Mouse (Mus musculus): Measurements from ENCODE around the gene Mrgprf. TPM values are rescaled to one million over a fixed set of nuclear protein-coding genes. Genes with fewer than 3 reads are reported as not detected.

The Mrgprf gene
- total and polyA plus RNA-seq, 2 experiments from 2014 or later = 3.4 to 4.4 TPM

DNA sequence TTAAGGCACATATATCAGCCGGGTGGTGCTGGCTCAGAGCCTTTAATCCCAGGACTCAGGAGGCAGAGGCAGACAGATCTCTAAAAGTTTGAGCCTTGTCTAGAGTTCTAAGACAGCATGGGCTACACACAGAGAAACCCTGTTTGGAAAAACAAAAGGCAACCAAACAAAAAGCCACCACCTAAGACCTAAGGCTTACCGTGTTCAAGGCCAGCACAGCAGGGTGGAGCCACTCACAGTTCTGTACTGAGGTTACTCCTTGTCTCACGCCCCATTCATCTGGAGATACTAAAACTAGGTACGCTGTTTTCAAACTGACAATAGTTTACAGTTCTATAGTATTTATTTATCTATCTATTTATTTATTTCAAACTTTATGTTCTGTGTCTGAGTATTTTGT, 15.2 kb upstream of the Mrgprf start:
- Histone ChIP-seq H3K36me3 (ENCODE audit: insufficient read depth) (no peaks in the 10 kb centered on the region), H3K4me2 (ENCODE audit: low read depth) (no peak overlapping the region), H3K27me3 (ENCODE audit: insufficient read depth, low read length) (no peaks in the 10 kb centered on the region), H3K27ac (ENCODE audit: low read depth, low read length) (no peak overlapping the region), H3K9ac (no peak overlapping the region), H3K9me3 (ENCODE audit: low read length) (no peaks in the 10 kb centered on the region), H3K4me1 (ENCODE audit: insufficient read depth) (peaks cover 5% of the 10 kb centered on the region; the same call in 1 of the 2 replicates), H3K4me3 (ENCODE audit: low read depth, low read length) (no peak overlapping the region)
- ATAC-seq (no peak), DNase-seq (no peak)
- 72% methylated on average over 4 of the region's 4 CpGs for WGBS
- no peak for TF ChIP-seq CTCF (IDR thresholded peaks at IDR 0.05; ENCODE audit: low read depth)

DNA sequence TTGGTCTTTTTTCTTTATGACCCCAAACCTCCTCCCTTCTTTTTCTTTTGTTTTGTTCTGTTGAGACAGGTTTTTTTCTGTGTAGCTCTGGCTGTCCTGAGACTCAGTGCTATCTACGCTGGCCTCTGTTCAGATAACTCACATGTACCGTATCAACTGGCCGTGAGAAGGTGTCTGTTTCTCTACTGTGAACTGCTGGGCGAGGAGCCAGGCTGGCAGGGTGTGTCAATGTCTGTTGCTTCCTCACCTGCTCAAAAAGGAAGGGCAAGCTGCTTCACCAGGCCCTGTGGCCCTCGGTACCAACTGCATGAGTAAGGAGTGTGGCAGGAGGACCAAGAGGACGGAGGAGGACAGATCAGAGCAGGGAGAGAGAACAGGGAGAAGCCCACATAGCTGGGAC, 13.2 kb upstream of the Mrgprf start:
- 79% methylated on average over 6 of the region's 6 CpGs for WGBS
- Histone ChIP-seq H3K4me2 (ENCODE audit: low read depth) (no peak overlapping the region), H3K4me3 (ENCODE audit: low read depth, low read length) (no peak overlapping the region), H3K9ac (no peak overlapping the region), H3K27ac (ENCODE audit: low read depth, low read length) (no peak overlapping the region), H3K9me3 (ENCODE audit: low read length) (no peaks in the 10 kb centered on the region), H3K27me3 (ENCODE audit: insufficient read depth, low read length) (no peaks in the 10 kb centered on the region), H3K36me3 (ENCODE audit: insufficient read depth) (no peaks in the 10 kb centered on the region), H3K4me1 (ENCODE audit: insufficient read depth) (peaks cover 5% of the 10 kb centered on the region; the same call in 1 of the 2 replicates)
- DNase-seq (no peak), ATAC-seq (no peak)
- no peak for TF ChIP-seq CTCF (IDR thresholded peaks at IDR 0.05; ENCODE audit: low read depth)

DNA sequence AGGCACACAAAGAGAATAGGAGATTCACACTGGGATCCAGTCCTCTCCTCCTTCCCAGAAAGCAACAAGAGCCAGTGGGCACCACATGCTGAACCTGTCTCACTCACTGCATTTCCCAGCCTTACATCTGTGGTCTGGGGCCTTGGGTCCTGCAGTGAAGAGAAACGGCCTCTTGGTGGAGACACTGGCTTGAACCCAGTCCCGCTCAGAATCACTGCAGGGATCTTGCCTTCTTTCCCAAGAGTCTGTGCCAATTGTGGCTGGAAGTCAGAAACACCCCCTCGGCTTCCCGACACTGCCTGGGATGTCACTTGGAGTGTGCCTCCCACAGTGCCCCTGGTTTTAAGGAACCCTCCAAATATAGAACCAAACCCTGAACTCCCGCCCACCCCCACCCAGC, 11.3 kb upstream of the Mrgprf start:
- Histone ChIP-seq H3K4me3 (ENCODE audit: low read depth, low read length) (no peak overlapping the region), H3K4me2 (ENCODE audit: low read depth) (no peak overlapping the region), H3K36me3 (ENCODE audit: insufficient read depth) (no peaks in the 10 kb centered on the region), H3K4me1 (ENCODE audit: insufficient read depth) (no peaks in the 10 kb centered on the region), H3K9ac (no peak overlapping the region), H3K9me3 (ENCODE audit: low read length) (no peaks in the 10 kb centered on the region), H3K27me3 (ENCODE audit: insufficient read depth, low read length) (no peaks in the 10 kb centered on the region), H3K27ac (ENCODE audit: low read depth, low read length) (no peak overlapping the region)
- ATAC-seq (no peak), DNase-seq (no peak)
- 26% methylated on average over 5 of the region's 5 CpGs for WGBS
- TF ChIP-seq CTCF (IDR thresholded peaks at IDR 0.05; ENCODE audit: low read depth) = peak; percentile 50

- Histone ChIP-seq H3K9me3 (ENCODE audit: low read length) (no peaks in the 10 kb centered on the region), H3K4me1 (ENCODE audit: insufficient read depth) (no peaks in the 10 kb centered on the region), H3K4me2 (ENCODE audit: low read depth) (no peak overlapping the region), H3K36me3 (ENCODE audit: insufficient read depth) (no peaks in the 10 kb centered on the region), H3K27ac (ENCODE audit: low read depth, low read length) (no peak overlapping the region), H3K27me3 (ENCODE audit: insufficient read depth, low read length) (no peaks in the 10 kb centered on the region), H3K9ac (no peak overlapping the region), H3K4me3 (ENCODE audit: low read depth, low read length) (no peak overlapping the region)
- ATAC-seq (no peak), DNase-seq (no peak)
- WGBS = 95% methylated on average over 2 of the region's 2 CpGs
- no peak for TF ChIP-seq CTCF (IDR thresholded peaks at IDR 0.05; ENCODE audit: low read depth)
Observed at GRCm38 (mm10) chr7:145291847-145292246, 8.8 kb upstream of the Mrgprf start.

DNA sequence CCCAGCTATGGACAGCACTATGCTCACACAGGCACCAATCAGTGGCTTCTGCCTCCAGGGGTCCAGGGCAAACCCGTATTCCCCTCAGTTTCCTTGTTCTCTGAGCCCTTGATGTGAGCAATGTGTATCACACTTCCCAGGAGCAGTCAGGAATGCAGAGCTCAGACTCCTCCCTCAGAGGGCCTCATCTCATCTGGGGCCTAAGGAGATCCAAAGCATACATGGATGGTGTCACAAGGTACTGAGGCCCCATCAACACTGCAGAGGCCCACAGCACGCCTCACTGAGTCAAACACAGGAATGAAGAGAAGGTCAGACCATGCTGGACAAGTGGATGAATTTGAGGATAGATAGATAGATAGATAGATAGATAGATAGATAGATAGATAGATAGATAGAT, 7.9 kb upstream of the Mrgprf start:
- Histone ChIP-seq H3K4me1 (ENCODE audit: insufficient read depth) (no peaks in the 10 kb centered on the region), H3K9me3 (ENCODE audit: low read length) (no peaks in the 10 kb centered on the region), H3K4me2 (ENCODE audit: low read depth) (no peak overlapping the region), H3K4me3 (ENCODE audit: low read depth, low read length) (no peak overlapping the region), H3K27me3 (ENCODE audit: insufficient read depth, low read length) (no peaks in the 10 kb centered on the region), H3K9ac (no peak overlapping the region), H3K27ac (ENCODE audit: low read depth, low read length) (no peak overlapping the region), H3K36me3 (ENCODE audit: insufficient read depth) (no peaks in the 10 kb centered on the region)
- ATAC-seq (no peak), DNase-seq (no peak)
- no peak for TF ChIP-seq CTCF (IDR thresholded peaks at IDR 0.05; ENCODE audit: low read depth)
- 78% methylated on average over 2 of the region's 2 CpGs for WGBS

GRCm38 (mm10) chr7:145293859-145294258, 6.8 kb upstream of the Mrgprf start:
- DNase-seq (no peak), ATAC-seq (no peak)
- Histone ChIP-seq H3K4me1 (ENCODE audit: insufficient read depth) (no peaks in the 10 kb centered on the region), H3K27ac (ENCODE audit: low read depth, low read length) (no peak overlapping the region), H3K27me3 (ENCODE audit: insufficient read depth, low read length) (no peaks in the 10 kb centered on the region), H3K9ac (no peak overlapping the region), H3K4me3 (ENCODE audit: low read depth, low read length) (no peak overlapping the region), H3K9me3 (ENCODE audit: low read length) (no peaks in the 10 kb centered on the region), H3K4me2 (ENCODE audit: low read depth) (no peak overlapping the region), H3K36me3 (ENCODE audit: insufficient read depth) (no peaks in the 10 kb centered on the region)
- TF ChIP-seq CTCF (IDR thresholded peaks at IDR 0.05; ENCODE audit: low read depth) = no peak
- 42% methylated on average over 6 of the region's 6 CpGs for WGBS

GRCm38 (mm10) chr7:145298666-145299490, 1.8 kb upstream of the Mrgprf start:
- 55% methylated on average over 3 of the region's 3 CpGs for WGBS
- H3K4me3 ChIP-seq (ENCODE audit: low read depth, low read length) = no peak overlapping the region
- ATAC-seq = no peak
- H3K27ac ChIP-seq (ENCODE audit: low read depth, low read length) = no peak overlapping the region
- no peak overlapping the region for H3K4me2 ChIP-seq (ENCODE audit: low read depth)
- no peaks in the 10 kb centered on the region for H3K4me1 ChIP-seq (ENCODE audit: insufficient read depth)
- no peak overlapping the region for H3K9ac ChIP-seq
- no peaks in the 10 kb centered on the region for H3K9me3 ChIP-seq (ENCODE audit: low read length)
- DNase-seq = no peak
- TF ChIP-seq CTCF (IDR thresholded peaks at IDR 0.05; ENCODE audit: low read depth) = no peak
- no peaks in the 10 kb centered on the region for H3K27me3 ChIP-seq (ENCODE audit: insufficient read depth, low read length)
- no peaks in the 10 kb centered on the region for H3K36me3 ChIP-seq (ENCODE audit: insufficient read depth)

Measured in forebrain, postnatal 0 days (tissue).